8 mouse cellular contexts compared by ENCODE assay signal in genomic region chr16:22302606-22303005, GRCm38 (mm10). TPM values are rescaled to one million over a fixed set of nuclear protein-coding genes. Genes with fewer than 3 reads are reported as not detected.
A peak's percentile ranks its signal among the peaks of the same experiment; 100 is the strongest.
DNase-seq lines count a peak whose midpoint lies in the region; ATAC-seq and TF ChIP-seq lines count a peak whose summit lies in the region.

No protein-coding gene starts in this region.

- no peak overlapping the region for H3K27ac ChIP-seq in bone marrow, adult 2 months (ENCODE audit: control insufficient read depth, insufficient read depth, low read depth, low read length, poor library complexity)
- H3K27ac ChIP-seq in embryonic fibroblast, embryonic 13.5 days (ENCODE audit: insufficient read depth, low read length): no peak overlapping the region
- H3K27ac ChIP-seq in lung, embryonic 16.5 days (ENCODE audit: low read length): no peak overlapping the region

- H3K9ac ChIP-seq in lung, embryonic 16.5 days (ENCODE audit: low read length): no peak overlapping the region

- TF ChIP-seq POLR2A in bone marrow, adult 2 months (IDR thresholded peaks at IDR 0.05; ENCODE audit: borderline replicate concordance, control insufficient read depth, low read depth, low read length): no peak
- TF ChIP-seq POLR2A in embryonic fibroblast, embryonic 13.5 days (IDR thresholded peaks at IDR 0.05; ENCODE audit: low read depth, low read length): no peak

- no peaks in the 10 kb centered on the region for H3K36me3 ChIP-seq in G1E (replicated peaks)
- no peaks in the 10 kb centered on the region for H3K36me3 ChIP-seq in lung, embryonic 16.5 days (ENCODE audit: control insufficient read depth, insufficient read depth, low read length)

- H3K4me3 ChIP-seq in G1E (ENCODE audit: low read depth, low read length): no peak overlapping the region
- H3K4me3 ChIP-seq in bone marrow, adult 2 months (replicated peaks; ENCODE audit: control insufficient read depth, low read depth, low read length): no peak overlapping the region
- no peak overlapping the region for H3K4me3 ChIP-seq in embryonic fibroblast, embryonic 13.5 days (ENCODE audit: insufficient read depth, low read length)
- no peak overlapping the region for H3K4me3 ChIP-seq in lung, embryonic 16.5 days (ENCODE audit: low read length)

- peaks cover 8% of the 10 kb centered on the region; the same call in 1 of the 2 replicates for H3K27me3 ChIP-seq in G1E (ENCODE audit: insufficient read depth, low read length)
- no peaks in the 10 kb centered on the region for H3K27me3 ChIP-seq in lung, embryonic 16.5 days (ENCODE audit: control insufficient read depth, insufficient read depth, low read depth, low read length)

- H3K4me1 ChIP-seq in G1E (ENCODE audit: insufficient read depth, low read depth, low read length): no peaks in the 10 kb centered on the region; the same call in 1 of the 2 replicates
- no peaks in the 10 kb centered on the region for H3K4me1 ChIP-seq in bone marrow, adult 2 months (ENCODE audit: control insufficient read depth, insufficient read depth, low read length)
- H3K4me1 ChIP-seq in embryonic fibroblast, embryonic 13.5 days (ENCODE audit: control insufficient read depth, insufficient read depth, low read length): no peaks in the 10 kb centered on the region
- no peaks in the 10 kb centered on the region for H3K4me1 ChIP-seq in lung, embryonic 16.5 days (replicated peaks; ENCODE audit: control insufficient read depth, insufficient read depth, low read length)

- TF ChIP-seq CTCF in G1E (IDR thresholded peaks at IDR 0.05; ENCODE audit: low read depth, low read length): peak; percentile 55
- TF ChIP-seq CTCF in bone marrow, adult 2 months (IDR thresholded peaks at IDR 0.05; ENCODE audit: control insufficient read depth, insufficient read depth, low read length): peak; percentile 91
- peak; percentile 83 for TF ChIP-seq CTCF in embryonic fibroblast, embryonic 13.5 days (IDR thresholded peaks at IDR 0.05; ENCODE audit: borderline replicate concordance, insufficient read depth, low read length)

- DNase-seq in G1E (ENCODE audit: low spot score): peak; percentile 40
- peak; percentile 23 to 50 for DNase-seq in heart, adult 9 months (ENCODE audit: low spot score in 2 of 2)
- DNase-seq in large intestine, adult 2 months (ENCODE audit: low read depth, low spot score): peak; percentile 33
- peak; percentile 70 to 82 for DNase-seq in right cerebral cortex, postnatal 10 days (ENCODE audit: low spot score in 2 of 2)
- DNase-seq in urinary bladder, postnatal 10 days (ENCODE audit: low spot score): peak; percentile 21

- H3K9me3 ChIP-seq in G1E (replicated peaks): no peaks in the 10 kb centered on the region
- no peaks in the 10 kb centered on the region for H3K9me3 ChIP-seq in lung, embryonic 16.5 days (ENCODE audit: control insufficient read depth, low read length)

- 0 out of 2 replicates have a peak, but pooled peaks have one; percentile 22 for ATAC-seq in G1E (ENCODE audit: extremely low read depth, insufficient number of reproducible peaks, low FRiP score, poor library complexity, severe bottlenecking)
- ATAC-seq in lung, embryonic 16.5 days (ENCODE audit: low read depth): peak; percentile 64; the same call in 1 of the 2 replicates

- H3K4me2 ChIP-seq in lung, embryonic 16.5 days (ENCODE audit: low read depth, low read length): no peak overlapping the region

- 20% methylated on average over 5 of the region's 5 CpGs for WGBS in bone marrow, adult 2 months
- WGBS in large intestine, adult 2 months: 8% methylated on average over 5 of the region's 5 CpGs
- WGBS in lung, embryonic 16.5 days: 22% methylated on average over 5 of the region's 5 CpGs

RNA-seq across cellular contexts. Expression of gene Tra2b, which starts 36.8 kb away (rescaled TPM):
- 350 and 355 TPM in 2 replicates for total RNA-seq in G1E (2014; fragmentation: Nextera tagmentation)
- 385 and 499 TPM in 2 replicates for total RNA-seq in G1E (2017)
- 95.9 and 106 TPM in 2 replicates for polyA plus RNA-seq in G1E (2012)
- 105 and 128 TPM in 2 replicates for polyA plus RNA-seq in bone marrow, adult 2 months (2011; ENCODE audit: insufficient read depth, insufficient read length, low replicate concordance, missing spikeins)
- 169 and 218 TPM in 2 replicates for polyA plus RNA-seq in embryonic fibroblast, embryonic 13.5 days (2011; ENCODE audit: insufficient read length, low read depth, missing spikeins)
- polyA plus RNA-seq in large intestine, adult 2 months (2012; rRNA removed): 38.3 and 40.6 TPM in 2 replicates
- 365 and 388 TPM in 2 replicates for polyA plus RNA-seq in lung, embryonic 16.5 days (2015; fragmentation: Nextera tagmentation; extraction: Ambion mirVana)

Comparison
In these comparisons a context has a peak if more than half of its experiments do, and no peak if none do; other contexts are left out.
1. DNase-seq: peak in every context shown above with its lines; median percentile 76 in right cerebral cortex, postnatal 10 days; 40 in G1E; 36 in heart, adult 9 months; 33 in large intestine, adult 2 months; 21 in urinary bladder, postnatal 10 days.